Mouse (Mus musculus) CH12.LX (cell line): Measurements from ENCODE around the gene Parp12. TPM values are rescaled to one million over a fixed set of nuclear protein-coding genes. Genes with fewer than 3 reads are reported as not detected.

Experiments
- DNase-seq: peaks from one replicate; pipeline ENCODE4 v3.0.0-alpha.2; 2013; ENCODE audit errors: extremely low read depth
- H3K27ac ChIP-seq: 2 replicates; pipeline ENCODE4 v1.5.1; 2012; ENCODE audit warnings: low read depth, mild to moderate bottlenecking, control low read depth, moderate library complexity; ENCODE audit not compliant: insufficient read depth
- H3K27me3 ChIP-seq: replicated peaks from 2 replicates; pipeline ENCODE3; 2012; ENCODE audit warnings: inconsistent platforms
- H3K36me3 ChIP-seq, 2 experiments: replicated peaks in 1 of 2; 2 replicates each; pipeline versions ENCODE3 to v1.6.1; 2012; ENCODE audit warnings: inconsistent platforms in 1 of 2, low read length in 1 of 2, mild to moderate bottlenecking in 1 of 2, mixed read lengths in 1 of 2, moderate library complexity in 1 of 2; ENCODE audit not compliant: control insufficient read depth in 1 of 2, insufficient read depth in 1 of 2
- H3K4me1 ChIP-seq, 2 experiments: 2 replicates each; pipeline ENCODE4 v1.6.1; 2012; ENCODE audit warnings: inconsistent platforms in 1 of 2, moderate library complexity in 1 of 2; ENCODE audit not compliant: insufficient read depth in 2 of 2, control insufficient read depth in 1 of 2
- H3K4me2 ChIP-seq: 2 replicates; pipeline ENCODE4 v1.6.1; 2012; ENCODE audit warnings: low read depth, mild to moderate bottlenecking, control low read depth; ENCODE audit not compliant: poor library complexity, insufficient read depth, severe bottlenecking
- H3K4me3 ChIP-seq, 3 experiments: fragments of 150-350 bp in 1 of 3; sonication (generic) in 1 of 3; replicated peaks in 1 of 3; 2 replicates each; pipeline versions ENCODE3 to v1.5.1; 2011 to 2012; ENCODE audit warnings: low read depth in 2 of 3, low read length in 2 of 3, mild to moderate bottlenecking in 2 of 3, moderate library complexity in 2 of 3, control low read depth in 1 of 3, improper control_type of control experiment in 1 of 3, inconsistent platforms in 1 of 3, mixed read lengths in 1 of 3; ENCODE audit not compliant: poor library complexity in 1 of 3
- H3K79me2 ChIP-seq: replicated peaks from 2 replicates; pipeline ENCODE4 v1.6.1; 2012; ENCODE audit warnings: mild to moderate bottlenecking, moderate library complexity; ENCODE audit not compliant: control insufficient read depth, poor library complexity, insufficient read depth, severe bottlenecking; ENCODE audit errors: extremely low read depth
- H3K9ac ChIP-seq: 2 replicates; pipeline ENCODE4 v1.6.1; 2012; ENCODE audit warnings: low read depth, mild to moderate bottlenecking, control low read depth, moderate library complexity; ENCODE audit not compliant: insufficient read depth
- H3K9me3 ChIP-seq: replicated peaks from 2 replicates; pipeline ENCODE3; 2012; ENCODE audit warnings: low read length, inconsistent platforms, mixed read lengths
- BHLHE40 ChIP-seq: IDR thresholded peaks from 2 replicates; pipeline ENCODE4 v1.6.1; 2011; ENCODE audit warnings: mild to moderate bottlenecking, low read depth, low read length, improper control_type of control experiment
- CHD1 ChIP-seq: IDR thresholded peaks from 2 replicates; pipeline ENCODE4 v1.6.1; 2012; ENCODE audit warnings: low read depth, low read length, improper control_type of control experiment, inconsistent platforms
- CTCF ChIP-seq, 2 experiments: IDR thresholded peaks in 1 of 2; conservative IDR thresholded peaks in 1 of 2; 2 replicates each; pipeline ENCODE4 v1.5.1; 2011 to 2012; ENCODE audit warnings: low read depth in 2 of 2, low read length in 2 of 2, improper control_type of control experiment in 1 of 2, inconsistent platforms in 1 of 2, mild to moderate bottlenecking in 1 of 2, moderate library complexity in 1 of 2
- EP300 ChIP-seq: IDR thresholded peaks from 2 replicates; pipeline ENCODE4 v1.6.1; 2011; ENCODE audit warnings: low read length, improper control_type of control experiment
- ETS1 ChIP-seq: conservative IDR thresholded peaks from 2 replicates; pipeline ENCODE4 v1.6.1; 2012; ENCODE audit warnings: low read depth, mild to moderate bottlenecking, inconsistent platforms, low read length, improper control_type of control experiment, moderate library complexity
- GABPA ChIP-seq: IDR thresholded peaks from 2 replicates; pipeline ENCODE4 v1.6.1; 2012; ENCODE audit warnings: low read depth, low read length, improper control_type of control experiment, inconsistent platforms; ENCODE audit not compliant: insufficient replicate concordance
- MAFK ChIP-seq: IDR thresholded peaks from 2 replicates; pipeline ENCODE4 v1.6.1; 2011; ENCODE audit warnings: low read length, improper control_type of control experiment; ENCODE audit not compliant: insufficient replicate concordance
- MXI1 ChIP-seq: IDR thresholded peaks from 2 replicates; pipeline ENCODE4 v1.6.1; 2011; ENCODE audit warnings: mild to moderate bottlenecking, low read depth, low read length, improper control_type of control experiment
- RAD21 ChIP-seq: IDR thresholded peaks from 2 replicates; pipeline ENCODE4 v1.6.1; 2011; ENCODE audit warnings: low read depth, mild to moderate bottlenecking, low read length, improper control_type of control experiment, moderate library complexity
- RCOR1 ChIP-seq: conservative IDR thresholded peaks from 2 replicates; pipeline ENCODE4 v1.6.1; 2012; ENCODE audit warnings: low read depth, mild to moderate bottlenecking, inconsistent platforms, low read length, improper control_type of control experiment
- SIN3A ChIP-seq: IDR thresholded peaks from 2 replicates; pipeline ENCODE4 v1.6.1; 2012; ENCODE audit warnings: low read length, improper control_type of control experiment, inconsistent platforms
- SMC3 ChIP-seq: IDR thresholded peaks from 2 replicates; pipeline ENCODE4 v1.6.1; 2011; ENCODE audit warnings: low read depth, low read length, improper control_type of control experiment
- TBP ChIP-seq: conservative IDR thresholded peaks from 2 replicates; pipeline ENCODE4 v1.6.1; 2011; ENCODE audit warnings: low read depth, low read length, improper control_type of control experiment
- UBTF ChIP-seq: IDR thresholded peaks from 2 replicates; pipeline ENCODE4 v1.6.1; 2012; ENCODE audit warnings: low read depth, mild to moderate bottlenecking, inconsistent platforms, low read length, improper control_type of control experiment, moderate library complexity
- USF2 ChIP-seq: conservative IDR thresholded peaks from 2 replicates; pipeline ENCODE4 v1.6.1; 2011; ENCODE audit warnings: low read depth, low read length, improper control_type of control experiment
- ZKSCAN1 ChIP-seq: IDR thresholded peaks from 2 replicates; pipeline ENCODE4 v1.6.1; 2012; ENCODE audit warnings: low read depth, inconsistent platforms, low read length, improper control_type of control experiment, borderline replicate concordance
- ZNF384 ChIP-seq: IDR thresholded peaks from 2 replicates; pipeline ENCODE4 v1.6.1; 2012; ENCODE audit warnings: low read depth, low read length, improper control_type of control experiment, inconsistent platforms
- dilution Hi-C: fragments of 300-500 bp; cut with MboI; formaldehyde crosslinking; loops from 2 replicates; pipeline ENCODE4 v1.14.3; 2020; ENCODE audit warnings: low sequenced_read_pairs; ENCODE audit not compliant: extremely low pct_unique_long_range_greater_than_20kb, extremely low pct_ligation_motif_present
- in situ Hi-C: fragments of 300-500 bp; cut with MboI; formaldehyde crosslinking; loops from 3 replicates; pipeline ENCODE4 v1.14.3; 2019; ENCODE audit warnings: low sequenced_read_pairs, low pct_ligation_motif_present, low pct_unique_long_range_greater_than_20kb, mixed read lengths
- polyA plus RNA-seq: library from polyadenylated mRNA; unstranded; fragments of >175 nt; gene quantifications from 2 replicates; pipeline ENCODE4 v1.2.1, GENCODE M21; 2012; ENCODE audit warnings: low read depth; ENCODE audit not compliant: insufficient read length
- total RNA-seq, 2 experiments: library from RNA; depleted of rRNA; stranded (reverse); fragments of 300-350 nt in 1 of 2; fragments of >200 nt in 1 of 2; gene quantifications; 2 replicates each; pipeline ENCODE4 v1.2.3; 2012 to 2014

Gene Parp12
- total and polyA plus RNA-seq, 3 experiments = 0.04 TPM; not detected in 2

GRCm38 (mm10) chr6:39059547-39060497 lies 58.3 kb downstream of the Parp12 start:
- Histone ChIP-seq H3K4me3 (no peak overlapping the region), H3K27ac (no peak overlapping the region), H3K36me3 (no peaks in the 10 kb centered on the region), H3K4me2 (no peak overlapping the region), H3K9ac (no peak overlapping the region), H3K9me3 (peaks cover 3% of the 10 kb centered on the region), H3K27me3 (no peaks in the 10 kb centered on the region), H3K4me1 (peaks cover 10 to 38% of the 10 kb centered on the region in 2 experiments; a peak in 3 of 4 replicates), H3K79me2 (no peaks in the 10 kb centered on the region)
- in situ Hi-C loops (loop anchor here (10.0 to 25.0 kb wide), 2 partner anchors 135 to 323 kb away; no protein-coding TSS in a partner anchor), dilution Hi-C loops (no loop called here)
- no peak for TF ChIP-seq USF2
- no peak for TF ChIP-seq SIN3A
- no peak for TF ChIP-seq GABPA
- TF ChIP-seq EP300 = no peak
- DNase-seq = no peak

DNA sequence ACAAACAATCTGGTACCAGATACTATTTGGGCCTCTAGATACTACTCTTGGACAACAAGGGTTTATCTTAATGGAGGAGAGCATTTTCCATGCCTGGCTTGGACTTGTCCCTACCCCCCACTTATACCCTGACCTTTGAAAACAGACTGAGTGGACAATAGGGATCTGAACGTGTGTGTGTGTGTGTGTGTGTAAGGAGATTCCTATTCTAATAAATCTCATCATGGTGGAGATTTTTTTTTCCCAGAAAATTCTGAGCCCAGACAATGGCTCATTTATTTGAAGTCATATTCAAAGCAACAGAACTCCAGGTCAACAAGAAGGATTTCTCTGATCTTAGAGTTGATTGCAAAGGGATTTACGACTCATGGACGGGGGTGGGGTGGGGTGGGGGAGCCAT lies 59.2 kb downstream of the Parp12 start:
- dilution Hi-C loops = no loop called here
- peaks cover 10 to 47% of the 10 kb centered on the region in 2 experiments; a peak in 3 of 4 replicates for H3K4me1 ChIP-seq
- DNase-seq = no peak
- TF ChIP-seq TBP (no peak), CHD1 (no peak), RAD21 (no peak), RCOR1 (no peak), ZNF384 (no peak), UBTF (no peak), CTCF (conservative IDR thresholded peaks at IDR 0.05 in 1 of 2, IDR thresholded peaks at IDR 0.05 in 1 of 2; ENCODE audit: low read depth in 2 of 2, low read length in 2 of 2) (no peak), SMC3 (no peak), MXI1 (no peak), ETS1 (no peak), ZKSCAN1 (no peak), BHLHE40 (no peak), GABPA (no peak), EP300 (no peak), MAFK (no peak)
- peaks cover 3% of the 10 kb centered on the region for H3K9me3 ChIP-seq
- no peaks in the 10 kb centered on the region for H3K27me3 ChIP-seq
- H3K79me2 ChIP-seq = no peaks in the 10 kb centered on the region
- in situ Hi-C loops = loop anchor here (25.0 kb wide), 1 partner anchor 322 kb away; no protein-coding TSS in a partner anchor
- no peak overlapping the region for H3K9ac ChIP-seq
- H3K4me2 ChIP-seq = no peak overlapping the region
- no peak overlapping the region for H3K4me3 ChIP-seq
- no peak overlapping the region for H3K27ac ChIP-seq
- no peaks in the 10 kb centered on the region for H3K36me3 ChIP-seq
